ENCODE assay signal across 23 mouse cellular contexts in genomic region chr8:46894385-46894784, GRCm38 (mm10).
A peak's percentile ranks its signal among the peaks of the same experiment; 100 is the strongest.
DNase-seq lines count a peak whose midpoint lies in the region; TF ChIP-seq lines count a peak whose summit lies in the region.
"Had no signal": no experiment of that assay in that cellular context is flagged by ENCODE, and none has a peak within 500 bp of the region (broad histone marks: within the 10 kb centered on the region; RNA-seq: fewer than 3 reads in every experiment).

No protein-coding gene starts in this region.

- peak overlapping the region; percentile 93 for H3K27ac ChIP-seq in bone marrow macrophage, adult 2 months (ENCODE audit: insufficient read depth, low read depth, low read length)
- H3K27ac ChIP-seq: embryonic facial prominence, embryonic 10.5 days; embryonic facial prominence, embryonic 12.5 days; forebrain, embryonic 13.5 days; forebrain, embryonic 15.5 days had no signal

- no peak for TF ChIP-seq CTCF in bone marrow macrophage, adult 2 months (IDR thresholded peaks at IDR 0.05; ENCODE audit: low read depth, low read length)

- intact Hi-C loops in heart, postnatal 14 days (cut with DNase I): no loop called here

- peak; percentile 14 for DNase-seq in heart, adult 11 months
- DNase-seq in heart, postnatal 14 days: no peak
- DNase-seq in 3T3-L1 (ENCODE audit: low read depth, low spot score) (peak; percentile 43), 416B (ENCODE audit: low read depth) (peak; percentile 61)
- no peak for DNase-seq in ovary, adult 18-20 months (ENCODE audit: low spot score)
- DNase-seq in embryo, embryonic 9.5 days (ENCODE audit: extremely low spot score): no peak
- no peak for DNase-seq in kidney, postnatal 36 days
- DNase-seq: adrenal gland, adult 8-10 months; adrenal gland, postnatal 14 days; adrenal gland, postnatal 36 days; cerebellum, adult 11 months; cerebellum, adult 18-20 months; cerebellum, adult 8-10 months; cerebellum, adult 9-11 months; cerebellum, postnatal 14 days; cerebellum, postnatal 36 days; embryo, embryonic 11 days; forebrain, postnatal 0 days had no signal

- H3K4me1 ChIP-seq in bone marrow macrophage, adult 2 months (ENCODE audit: control insufficient read depth, insufficient read depth, low read length): peaks cover 72% of the 10 kb centered on the region

- H3K4me3 ChIP-seq in bone marrow macrophage, adult 2 months (ENCODE audit: insufficient read depth, low read length): no peak overlapping the region
- H3K4me3 ChIP-seq: embryonic facial prominence, embryonic 10.5 days; embryonic facial prominence, embryonic 12.5 days; forebrain, embryonic 13.5 days; forebrain, embryonic 15.5 days had no signal

- TF ChIP-seq POLR2A in bone marrow macrophage, adult 2 months (IDR thresholded peaks at IDR 0.05; ENCODE audit: borderline replicate concordance, low read depth, low read length): no peak

Comparison
In these comparisons a context has a peak if more than half of its experiments do, and no peak if none do; other contexts are left out.
1. DNase-seq: peak in heart, adult 11 months (single experiment), 3T3-L1 (single experiment) and 416B (single experiment); none in heart, postnatal 14 days (0 of 2), ovary, adult 18-20 months (single experiment), embryo, embryonic 9.5 days (single experiment) and kidney, postnatal 36 days (0 of 2).